Mouse (Mus musculus) hindbrain, embryonic 10.5 days (tissue): ENCODE results near the gene Rec114. TPM values are rescaled to one million over a fixed set of nuclear protein-coding genes. Genes with fewer than 3 reads are reported as not detected.

ENCODE experiments used
- DNase-seq: peaks from one replicate; pipeline ENCODE4 v3.0.0-alpha.2; 2017; ENCODE audit warnings: low spot score
- H3K27ac ChIP-seq: fragments of 300-500 bp; sonication (generic); 2 replicates; pipeline ENCODE4 v1.5.1; 2016; ENCODE audit warnings: mild to moderate bottlenecking, moderate library complexity
- H3K27me3 ChIP-seq: fragments of 300-500 bp; sonication (generic); 2 replicates; pipeline ENCODE4 v1.6.1; 2016; ENCODE audit warnings: mild to moderate bottlenecking; ENCODE audit not compliant: poor library complexity, insufficient read depth, severe bottlenecking
- H3K36me3 ChIP-seq: fragments of 300-500 bp; sonication (generic); 2 replicates; pipeline ENCODE4 v1.6.1; 2016; ENCODE audit warnings: mild to moderate bottlenecking, moderate library complexity
- H3K4me1 ChIP-seq: fragments of 300-500 bp; sonication (generic); replicated peaks from 2 replicates; pipeline ENCODE4 v1.6.1; 2016; ENCODE audit warnings: mild to moderate bottlenecking
- H3K4me3 ChIP-seq: fragments of 300-500 bp; sonication (generic); 2 replicates; pipeline ENCODE4 v1.5.1; 2016; ENCODE audit warnings: mild to moderate bottlenecking, moderate library complexity
- H3K9me3 ChIP-seq: fragments of 300-500 bp; sonication (generic); 2 replicates; pipeline ENCODE4 v1.6.1; 2016; ENCODE audit warnings: mild to moderate bottlenecking, moderate library complexity
- WGBS: fragments of 180-500 bp; shearing (Covaris S2); methylation state at CpG from one replicate; pipeline ENCODE4 v1.1.7; 2016; 5-methylcytosine and 5-hydroxymethylcytosine counted together
- polyA plus RNA-seq: library from polyadenylated mRNA; unstranded; fragments of >200 nt; fragmentation: Nextera tagmentation; extraction: Ambion mirVana; gene quantifications from 2 replicates; pipeline ENCODE4 v1.2.1, GENCODE M21; 2016

Gene Rec114
- polyA plus RNA-seq, 1 experiment from 2014 or later = 1.7 TPM

DNA sequence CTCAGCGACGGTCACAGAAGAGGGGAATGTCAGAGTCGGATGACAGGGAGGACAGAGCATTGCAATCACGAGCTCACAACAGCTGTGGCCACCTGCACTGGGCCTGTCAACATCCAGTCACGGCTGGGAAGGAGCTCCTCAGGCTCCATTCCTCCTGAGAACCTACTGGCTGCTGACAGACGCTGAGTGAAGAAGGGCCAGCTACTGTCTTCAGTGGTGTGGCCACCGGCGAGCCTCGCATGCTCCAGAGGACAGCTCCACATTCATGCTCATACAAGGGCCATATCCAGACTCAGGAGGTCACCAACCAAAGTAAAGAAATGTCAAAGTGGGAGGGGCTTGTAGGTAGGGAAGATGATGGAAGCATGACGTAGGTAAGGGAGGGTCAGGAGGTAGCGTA, 36.0 kb downstream of the Rec114 start:
- DNase-seq = no peak
- Histone ChIP-seq H3K27ac (no peak overlapping the region), H3K27me3 (no peaks in the 10 kb centered on the region), H3K4me1 (no peaks in the 10 kb centered on the region), H3K4me3 (no peak overlapping the region), H3K9me3 (no peaks in the 10 kb centered on the region), H3K36me3 (no peaks in the 10 kb centered on the region)
- WGBS = 86% methylated on average over 11 of the region's 11 CpGs

DNA sequence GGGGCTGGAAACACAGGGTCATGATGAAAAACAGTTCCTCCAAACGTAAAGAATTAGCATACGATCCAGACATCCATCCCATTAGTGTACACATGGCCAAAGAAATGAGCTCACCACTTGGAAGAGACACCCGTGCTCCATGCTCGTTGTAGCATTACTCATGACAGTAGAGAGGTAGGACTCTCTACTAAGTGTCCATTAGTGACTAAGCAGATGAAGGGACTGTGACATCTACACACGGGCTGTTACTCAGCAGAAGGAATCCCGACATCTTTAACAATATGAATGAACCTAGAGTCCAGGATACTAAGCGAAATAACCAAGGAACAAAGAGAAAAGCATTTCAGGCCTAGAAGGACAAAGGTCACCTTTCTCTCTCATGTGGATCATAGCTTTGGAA, 37.7 kb downstream of the Rec114 start:
- H3K27ac ChIP-seq = no peak overlapping the region
- DNase-seq = no peak
- H3K36me3 ChIP-seq = no peaks in the 10 kb centered on the region
- H3K4me3 ChIP-seq = no peak overlapping the region
- no peaks in the 10 kb centered on the region for H3K4me1 ChIP-seq
- WGBS = 88% methylated on average over 7 of the region's 7 CpGs
- H3K9me3 ChIP-seq = no peaks in the 10 kb centered on the region
- H3K27me3 ChIP-seq = no peaks in the 10 kb centered on the region

DNA sequence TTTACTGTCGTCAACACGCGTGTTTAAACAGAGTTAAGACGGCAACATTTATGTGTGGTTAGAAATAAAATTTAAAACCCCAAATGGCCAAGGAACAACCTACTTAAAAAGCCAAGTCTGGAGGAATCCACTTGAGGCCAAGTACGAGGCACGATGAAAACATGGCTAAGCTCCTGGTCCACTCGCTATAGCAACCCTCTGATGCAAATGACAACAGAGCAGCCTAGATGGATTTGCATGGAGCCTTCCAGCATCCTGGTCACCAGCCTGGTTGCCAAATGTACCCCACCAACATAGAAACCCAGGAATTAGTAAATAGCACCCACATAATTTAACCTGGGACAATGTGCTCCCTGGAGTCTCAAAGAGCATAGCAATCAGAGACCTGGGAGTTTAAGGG, 40.0 kb downstream of the Rec114 start:
- Histone ChIP-seq H3K4me3 (no peak overlapping the region), H3K27ac (no peak overlapping the region), H3K27me3 (no peaks in the 10 kb centered on the region), H3K36me3 (no peaks in the 10 kb centered on the region), H3K4me1 (no peaks in the 10 kb centered on the region), H3K9me3 (no peaks in the 10 kb centered on the region)
- WGBS = 92% methylated on average over 7 of the region's 7 CpGs
- no peak for DNase-seq

DNA sequence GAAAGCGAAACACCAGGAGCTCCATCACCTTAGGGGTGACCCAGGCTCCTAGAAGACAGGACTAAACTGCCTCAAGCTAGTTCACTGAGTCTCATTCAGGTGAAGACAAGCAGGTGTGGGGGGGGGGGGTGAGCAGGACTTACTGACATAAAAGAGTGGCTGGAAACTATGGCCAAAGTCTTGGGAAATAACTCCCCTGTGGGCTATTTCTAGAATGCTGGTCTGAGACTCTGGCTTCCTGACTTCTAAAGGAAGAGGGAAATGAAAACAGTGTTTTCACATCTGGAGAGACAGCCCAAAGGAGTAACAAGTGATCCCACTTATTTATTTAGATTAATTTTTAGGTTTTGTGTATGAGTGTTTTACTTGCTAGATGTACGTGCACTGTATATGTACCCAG, 42.0 kb downstream of the Rec114 start:
- H3K27me3 ChIP-seq = no peaks in the 10 kb centered on the region
- no peak overlapping the region for H3K27ac ChIP-seq
- DNase-seq = no peak
- H3K4me1 ChIP-seq = no peaks in the 10 kb centered on the region
- WGBS = 89% methylated on average over 2 of the region's 2 CpGs
- H3K4me3 ChIP-seq = no peak overlapping the region
- H3K9me3 ChIP-seq = no peaks in the 10 kb centered on the region
- no peaks in the 10 kb centered on the region for H3K36me3 ChIP-seq

DNA sequence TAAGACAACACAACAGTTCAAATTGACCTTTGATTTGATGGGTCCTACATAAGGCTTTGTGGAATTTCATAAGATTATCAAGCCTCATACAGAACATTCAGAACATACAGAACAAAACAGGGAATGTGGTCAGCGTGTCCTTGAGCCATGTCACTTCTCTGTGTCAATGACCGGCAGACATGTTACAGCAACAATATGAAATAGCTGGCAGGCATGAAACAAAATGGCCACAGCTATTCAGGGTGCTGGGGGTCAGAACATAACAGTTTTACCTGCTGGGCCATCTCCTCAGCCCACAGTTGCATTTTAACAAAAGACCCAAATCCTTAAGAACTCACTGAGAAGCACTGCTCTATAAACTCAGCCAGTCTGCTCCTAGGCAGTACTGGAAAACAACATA, 45.3 kb downstream of the Rec114 start:
- no peak overlapping the region for H3K4me3 ChIP-seq
- H3K36me3 ChIP-seq = no peaks in the 10 kb centered on the region
- WGBS = 96% methylated on average over 2 of the region's 2 CpGs
- H3K4me1 ChIP-seq = no peaks in the 10 kb centered on the region
- no peak overlapping the region for H3K27ac ChIP-seq
- H3K27me3 ChIP-seq = no peaks in the 10 kb centered on the region
- H3K9me3 ChIP-seq = peaks cover 4% of the 10 kb centered on the region; the same call in 1 of the 2 replicates
- DNase-seq = no peak

DNA sequence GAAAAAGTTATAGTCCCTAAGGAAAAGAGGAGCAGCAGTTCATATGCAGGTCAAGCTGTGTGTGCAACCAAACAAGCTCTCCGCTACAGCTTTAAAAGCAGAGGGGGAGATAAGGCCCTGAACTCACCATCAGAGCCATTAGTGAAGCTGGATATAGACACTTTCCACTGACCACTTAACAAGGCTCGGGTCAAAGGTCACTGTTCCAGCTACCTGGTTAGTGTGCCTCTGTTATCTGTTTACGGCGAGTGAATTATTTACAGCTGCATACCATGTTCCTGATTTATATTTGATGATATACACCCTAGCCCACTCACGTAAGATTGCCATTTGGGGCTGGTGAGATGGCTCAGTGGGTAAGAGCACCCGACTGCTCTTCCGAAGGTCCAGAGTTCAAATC, 52.3 kb downstream of the Rec114 start:
- 91% methylated on average over 7 of the region's 7 CpGs for WGBS

DNA sequence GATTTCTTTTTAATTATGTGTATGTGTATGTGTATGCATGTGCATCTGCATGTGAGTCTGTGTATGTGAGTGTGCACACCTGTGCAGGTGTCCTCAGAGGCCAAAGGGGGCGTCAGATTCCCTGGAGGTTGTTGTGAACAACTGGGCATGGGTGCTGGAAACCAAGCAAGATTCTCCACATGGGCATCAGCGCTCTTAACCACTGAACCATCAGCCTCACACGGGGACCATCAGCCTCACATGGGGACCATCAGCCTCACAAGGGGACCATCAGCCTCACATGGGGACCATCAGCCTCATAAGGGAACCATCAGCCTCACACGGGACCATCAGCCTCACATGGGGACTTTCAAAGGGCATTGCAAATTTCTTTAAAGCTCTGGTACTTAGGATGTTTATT, 53.1 kb downstream of the Rec114 start:
- Histone ChIP-seq H3K9me3 (peaks cover 4% of the 10 kb centered on the region; the same call in 1 of the 2 replicates), H3K36me3 (no peaks in the 10 kb centered on the region), H3K27me3 (no peaks in the 10 kb centered on the region), H3K4me1 (no peaks in the 10 kb centered on the region), H3K27ac (no peak overlapping the region), H3K4me3 (no peak overlapping the region)
- 90% methylated on average over 4 of the region's 4 CpGs for WGBS
- no peak for DNase-seq

More for the DNA sequence above, 52.3 kb downstream of the Rec114 start:
- Histone ChIP-seq H3K27ac (no peak overlapping the region), H3K4me1 (no peaks in the 10 kb centered on the region), H3K4me3 (no peak overlapping the region), H3K27me3 (no peaks in the 10 kb centered on the region), H3K9me3 (peaks cover 4% of the 10 kb centered on the region; the same call in 1 of the 2 replicates), H3K36me3 (no peaks in the 10 kb centered on the region)
- DNase-seq = no peak

DNA sequence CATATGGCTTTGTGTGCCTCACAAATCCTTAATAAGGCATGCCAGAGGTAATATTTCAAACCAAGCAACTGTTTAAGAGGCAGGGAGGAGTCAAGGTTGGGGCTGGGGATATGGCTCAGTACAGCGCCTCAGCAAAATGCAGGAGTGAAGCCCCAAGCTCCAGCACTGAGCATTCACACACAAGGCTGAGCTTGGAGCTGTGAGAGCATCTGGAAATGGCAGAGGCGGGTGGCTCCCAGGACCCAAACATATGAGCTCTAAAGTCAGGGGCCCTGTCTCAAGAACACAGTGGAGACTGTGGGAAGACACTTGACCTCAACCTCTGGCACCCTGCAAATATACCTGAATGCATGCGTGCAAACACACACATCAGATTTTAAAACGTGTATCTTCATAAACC, 55.7 kb downstream of the Rec114 start:
- no peaks in the 10 kb centered on the region for H3K9me3 ChIP-seq
- H3K4me1 ChIP-seq = no peaks in the 10 kb centered on the region
- DNase-seq = no peak
- H3K4me3 ChIP-seq = no peak overlapping the region
- no peak overlapping the region for H3K27ac ChIP-seq
- WGBS = 83% methylated on average over 4 of the region's 4 CpGs
- H3K27me3 ChIP-seq = no peaks in the 10 kb centered on the region
- no peaks in the 10 kb centered on the region for H3K36me3 ChIP-seq

DNA sequence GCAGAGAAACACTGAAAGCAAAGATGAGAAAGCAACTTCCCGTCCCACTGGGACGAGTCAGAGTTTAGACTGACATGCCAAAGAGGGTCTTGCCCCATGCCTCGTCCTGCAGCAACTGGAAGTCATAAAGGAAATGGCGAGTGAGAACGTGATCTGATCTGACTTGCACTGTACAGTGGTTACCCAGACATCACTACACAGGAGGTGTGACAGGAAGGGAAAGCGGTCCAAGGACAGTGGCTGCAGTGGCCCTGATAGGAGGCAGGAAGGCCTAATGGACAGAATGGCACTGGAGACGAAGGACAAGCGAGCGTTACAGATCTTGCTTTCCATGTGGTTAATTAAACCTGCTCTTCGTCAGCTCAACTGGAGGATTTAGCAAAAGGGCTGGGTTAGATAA, 58.5 kb downstream of the Rec114 start:
- no peaks in the 10 kb centered on the region for H3K36me3 ChIP-seq
- DNase-seq = no peak
- no peaks in the 10 kb centered on the region for H3K27me3 ChIP-seq
- H3K4me1 ChIP-seq = no peaks in the 10 kb centered on the region
- WGBS = 85% methylated on average over 10 of the region's 10 CpGs
- no peak overlapping the region for H3K27ac ChIP-seq
- no peaks in the 10 kb centered on the region for H3K9me3 ChIP-seq
- no peak overlapping the region for H3K4me3 ChIP-seq

DNA sequence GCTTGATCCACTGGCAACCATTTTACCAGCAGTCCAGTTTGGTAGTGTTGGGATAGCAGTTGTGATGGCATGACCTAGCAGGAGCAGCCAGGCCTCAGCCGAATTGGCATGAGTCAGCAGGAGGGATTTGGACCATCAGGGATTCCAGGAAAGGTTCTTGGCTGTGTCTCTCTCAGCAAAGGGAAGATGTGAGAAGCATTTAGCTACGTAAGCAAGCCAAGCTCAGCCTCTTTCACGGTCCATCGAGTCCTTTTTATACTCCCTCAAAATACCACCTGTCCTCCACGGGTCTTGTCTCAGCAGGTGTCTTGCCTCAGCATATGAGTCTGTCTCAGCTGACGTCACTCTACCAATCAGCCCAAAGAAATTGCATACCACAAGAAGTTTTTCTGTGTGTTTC, 60.4 kb downstream of the Rec114 start:
- Histone ChIP-seq H3K4me3 (no peak overlapping the region), H3K36me3 (no peaks in the 10 kb centered on the region), H3K9me3 (0 out of 2 replicates have a peak, but pooled peaks cover 3% of the 10 kb centered on the region), H3K4me1 (no peaks in the 10 kb centered on the region), H3K27ac (no peak overlapping the region), H3K27me3 (no peaks in the 10 kb centered on the region)
- 50% methylated on average over 6 of the region's 6 CpGs for WGBS
- DNase-seq = no peak

DNA sequence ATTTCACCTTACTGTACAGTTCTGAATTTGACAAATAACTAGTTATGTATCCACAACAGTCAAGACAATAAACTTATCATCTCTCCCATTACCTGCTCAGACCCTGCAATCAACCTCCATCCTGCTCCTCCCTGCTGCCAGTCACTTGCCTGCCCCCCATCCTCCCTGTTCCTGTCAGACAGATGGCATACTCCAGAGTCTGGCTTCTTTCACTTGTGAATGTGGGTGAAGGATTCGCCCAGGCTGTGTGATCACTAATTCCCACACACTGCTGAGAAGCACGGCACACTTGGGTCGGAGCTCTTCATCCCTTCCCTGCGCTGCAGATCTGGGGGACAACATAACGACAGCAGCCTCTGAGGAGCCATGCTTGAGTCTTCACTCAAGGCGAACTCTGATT, 61.7 kb downstream of the Rec114 start:
- no peaks in the 10 kb centered on the region for H3K27me3 ChIP-seq
- 0 out of 2 replicates have a peak, but pooled peaks cover 3% of the 10 kb centered on the region for H3K9me3 ChIP-seq
- H3K36me3 ChIP-seq = no peaks in the 10 kb centered on the region
- H3K4me1 ChIP-seq = no peaks in the 10 kb centered on the region
- 82% methylated on average over 6 of the region's 6 CpGs for WGBS
- DNase-seq = no peak
- H3K4me3 ChIP-seq = no peak overlapping the region
- H3K27ac ChIP-seq = no peak overlapping the region

DNA sequence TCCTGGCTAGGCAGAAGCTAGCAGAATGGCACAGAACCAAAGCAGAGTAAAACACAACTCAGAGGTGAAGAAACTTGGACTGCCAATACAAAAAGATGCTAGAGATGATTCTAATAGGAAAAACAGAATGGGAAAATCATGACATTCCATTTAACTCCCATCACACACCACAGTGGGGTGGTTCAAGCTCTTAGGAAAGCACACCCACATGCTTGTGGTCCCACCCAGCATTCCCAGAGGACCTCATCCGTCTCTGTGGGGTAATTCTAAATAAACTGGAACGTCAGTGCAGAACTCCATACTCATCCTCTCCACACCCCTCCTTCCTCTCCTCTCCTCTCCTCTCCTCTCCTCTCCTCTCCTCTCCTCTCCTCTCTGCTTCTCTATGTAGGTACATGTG, 62.4 kb downstream of the Rec114 start:
- Histone ChIP-seq H3K36me3 (no peaks in the 10 kb centered on the region), H3K27me3 (no peaks in the 10 kb centered on the region), H3K4me3 (no peak overlapping the region), H3K9me3 (0 out of 2 replicates have a peak, but pooled peaks cover 3% of the 10 kb centered on the region), H3K4me1 (no peaks in the 10 kb centered on the region), H3K27ac (no peak overlapping the region)
- DNase-seq = no peak
- WGBS = 75% methylated on average over 2 of the region's 2 CpGs

DNA sequence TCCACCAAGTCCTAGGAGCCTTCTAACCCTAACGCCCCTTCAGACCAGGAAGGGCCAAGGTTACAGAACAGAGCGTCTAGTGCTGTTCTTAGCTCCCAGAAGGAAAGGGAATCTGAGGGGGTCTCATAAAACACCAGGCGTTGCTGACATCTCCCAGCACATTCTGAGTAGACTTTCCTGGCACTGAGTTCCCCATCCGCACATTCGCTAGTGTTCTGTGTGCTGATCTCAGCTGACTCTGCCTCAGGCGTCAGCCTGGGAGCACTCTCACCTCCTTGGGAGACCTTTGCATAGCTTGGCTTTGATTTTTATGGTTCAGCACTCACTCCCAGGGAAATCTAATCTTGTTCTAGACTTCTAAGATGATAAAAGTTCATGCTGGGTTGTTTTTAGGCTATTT, 68.4 kb downstream of the Rec114 start:
- 78% methylated on average over 6 of the region's 6 CpGs for whole genome bisulfite sequencing

DNA sequence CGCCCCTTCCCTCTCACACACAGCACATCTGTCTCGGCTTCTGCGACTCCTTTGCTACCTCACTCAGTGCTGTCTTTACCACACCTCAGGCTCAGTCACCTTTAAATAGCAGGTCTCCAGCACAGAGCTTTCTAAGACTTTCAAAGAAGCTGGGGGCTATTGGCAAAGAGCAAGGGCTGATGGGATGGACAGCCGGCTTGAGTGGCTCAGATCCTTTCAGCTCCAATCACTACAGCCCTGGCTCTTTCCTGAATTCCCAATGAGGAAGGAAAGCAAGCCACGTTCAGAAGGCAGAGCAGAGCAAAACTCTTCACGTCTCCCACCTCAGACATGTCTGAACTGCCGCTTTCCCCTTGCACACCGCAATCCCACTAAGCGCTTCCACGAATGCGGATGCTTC, 69.0 kb downstream of the Rec114 start:
- H3K4me1 ChIP-seq = 0 out of 2 replicates have a peak, but pooled peaks cover 3% of the 10 kb centered on the region
- no peak overlapping the region for H3K27ac ChIP-seq
- H3K27me3 ChIP-seq = no peaks in the 10 kb centered on the region
- H3K4me3 ChIP-seq = no peak overlapping the region
- no peak for DNase-seq
- H3K36me3 ChIP-seq = no peaks in the 10 kb centered on the region
- H3K9me3 ChIP-seq = 0 out of 2 replicates have a peak, but pooled peaks cover 3% of the 10 kb centered on the region
- 80% methylated on average over 11 of the region's 11 CpGs for WGBS

More for the DNA sequence above, 68.4 kb downstream of the Rec114 start:
- no peak for DNase-seq
- Histone ChIP-seq H3K36me3 (no peaks in the 10 kb centered on the region), H3K4me1 (0 out of 2 replicates have a peak, but pooled peaks cover 3% of the 10 kb centered on the region), H3K9me3 (0 out of 2 replicates have a peak, but pooled peaks cover 3% of the 10 kb centered on the region), H3K27me3 (no peaks in the 10 kb centered on the region), H3K27ac (no peak overlapping the region), H3K4me3 (no peak overlapping the region)
